Mouse (Mus musculus) spleen, adult 2 months (tissue): ENCODE results near the gene Tef.

Source experiments
- CTCF ChIP-seq: fragments of 200-500 bp; IDR thresholded peaks from 2 replicates; pipeline ENCODE4 v1.5.1; 2011; ENCODE audit warnings: mild to moderate bottlenecking, inconsistent platforms; ENCODE audit not compliant: insufficient read depth, insufficient read length, insufficient replicate concordance; ENCODE audit errors: extremely low read depth
- POLR2A ChIP-seq: fragments of 200-500 bp; IDR thresholded peaks from 2 replicates; pipeline ENCODE4 v1.6.1; 2011; ENCODE audit warnings: low read depth, low read length, inconsistent platforms

DNA sequence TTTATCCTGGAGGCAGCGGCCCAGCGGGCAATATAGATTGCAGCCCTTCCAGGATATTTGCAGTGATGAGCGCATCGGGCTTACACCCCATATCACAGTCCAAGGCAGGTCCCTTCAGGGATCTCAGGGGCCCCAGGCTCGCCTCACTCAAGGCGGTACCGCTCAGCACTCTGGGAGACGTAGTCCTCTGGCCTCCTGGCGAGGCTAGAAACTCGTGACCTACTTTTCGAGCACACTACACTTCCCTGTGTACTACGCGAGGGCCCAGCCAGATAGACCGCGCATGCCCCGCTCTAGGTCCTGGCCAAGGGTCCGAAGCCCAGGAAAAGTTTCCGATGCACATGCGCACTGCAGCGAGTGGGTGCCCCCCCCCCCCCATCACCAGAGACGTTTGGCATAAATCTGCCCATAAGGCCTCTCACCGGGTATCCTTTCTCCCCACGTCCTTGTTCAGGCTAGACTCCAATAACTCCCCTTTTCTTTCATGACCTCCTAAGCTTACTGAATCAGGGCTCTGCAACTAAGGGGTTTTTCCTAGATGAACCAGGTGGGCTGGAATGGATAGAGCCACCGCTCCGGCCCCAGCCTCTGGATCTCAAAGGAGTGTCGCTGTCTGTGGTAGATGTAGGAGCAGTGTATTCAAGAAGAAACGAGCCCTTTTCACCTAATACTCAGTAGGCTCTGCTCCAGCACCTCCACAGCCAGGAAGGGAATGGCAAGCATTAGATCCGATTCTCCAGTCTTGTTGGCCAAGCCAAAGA is 54.0 kb downstream of the Tef start:
- TF ChIP-seq CTCF: no peak
- TF ChIP-seq POLR2A: no peak
